Mouse (Mus musculus) kidney, adult 2 months (tissue): ENCODE results near the gene Cpne2.

Source experiments
- CTCF ChIP-seq: fragments of 200-500 bp; conservative IDR thresholded peaks from 2 replicates; pipeline ENCODE4 v1.5.1; 2011; ENCODE audit warnings: low read depth, mild to moderate bottlenecking, control low read depth, low read length, moderate library complexity, mixed read lengths; ENCODE audit not compliant: insufficient read depth, insufficient read length
- POLR2A ChIP-seq: fragments of 200-500 bp; IDR thresholded peaks from one replicate; pipeline ENCODE4 v1.6.1; 2011; ENCODE audit warnings: low read depth, low read length, control low read depth

DNA sequence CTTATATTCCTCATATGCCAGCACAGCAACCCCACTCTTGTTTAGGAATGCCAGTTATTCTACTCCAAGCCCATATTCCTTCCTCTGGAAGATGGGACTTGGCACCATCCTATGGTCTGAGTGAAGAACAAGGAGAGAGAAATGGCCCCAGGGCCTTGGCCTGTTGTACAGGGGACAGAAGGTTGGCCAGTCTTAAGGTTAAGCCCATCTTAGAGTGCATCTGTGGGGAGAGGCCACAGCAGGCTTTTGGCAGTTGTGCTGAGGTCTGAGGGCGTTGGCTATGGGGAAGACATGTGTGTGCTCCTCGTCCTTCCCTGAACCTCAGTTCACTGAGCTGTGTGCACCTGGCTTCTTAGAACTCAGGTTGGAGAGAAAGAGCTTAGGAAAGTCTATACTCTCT is 19.9 kb downstream of the Cpne2 start:
- TF ChIP-seq CTCF (no peak), POLR2A (no peak)
